Mouse (Mus musculus) T-cell, adult 2 months (primary cell): ENCODE results near the gene Fgf2.

ENCODE experiments used
- DNase-seq: peaks from one replicate; pipeline ENCODE4 v3.0.0; 2022; ENCODE audit warnings: low spot score

Gene Fgf2

DNA sequence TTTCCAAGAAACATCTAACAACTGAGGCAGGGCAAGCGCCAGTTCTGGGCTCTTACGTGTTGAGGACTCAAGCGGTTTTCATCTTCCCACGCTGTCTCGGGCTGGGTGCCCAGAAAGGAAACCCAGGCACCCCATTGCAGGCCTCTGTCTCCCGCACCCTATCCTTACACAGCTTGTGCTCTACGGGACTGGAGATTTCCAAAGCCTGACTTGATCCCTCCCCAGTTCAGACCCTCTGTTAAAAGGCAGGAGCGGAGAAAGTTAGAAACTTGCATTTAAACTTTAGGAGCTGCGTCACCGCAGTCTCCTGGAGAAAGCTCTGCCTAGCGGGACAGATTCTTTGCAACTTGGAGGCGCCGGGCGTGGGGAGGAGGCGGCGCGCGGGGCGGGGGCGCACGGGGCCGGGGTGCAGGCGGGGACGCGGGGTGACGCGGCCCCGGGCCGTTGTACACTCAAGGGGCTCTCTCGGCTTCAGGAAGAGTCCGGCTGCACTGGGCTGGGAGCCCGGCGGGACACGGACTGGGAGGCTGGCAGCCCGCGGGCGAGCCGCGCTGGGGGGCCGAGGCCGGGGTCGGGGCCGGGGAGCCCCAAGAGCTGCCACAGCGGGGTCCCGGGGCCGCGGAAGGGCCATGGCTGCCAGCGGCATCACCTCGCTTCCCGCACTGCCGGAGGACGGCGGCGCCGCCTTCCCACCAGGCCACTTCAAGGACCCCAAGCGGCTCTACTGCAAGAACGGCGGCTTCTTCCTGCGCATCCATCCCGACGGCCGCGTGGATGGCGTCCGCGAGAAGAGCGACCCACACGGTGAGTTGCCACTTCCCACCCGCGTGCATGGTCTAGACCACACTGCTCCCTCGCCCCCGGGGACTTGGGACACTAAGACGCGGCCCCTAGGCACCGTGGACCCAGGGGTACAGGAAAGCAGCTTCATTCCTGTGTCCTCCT is at the start of gene Fgf2:
TSS of gene Fgf2 (plus strand) at position 126 of the 945 bp plus-strand sequence.
- DNase-seq, result peak; percentile 37

DNA sequence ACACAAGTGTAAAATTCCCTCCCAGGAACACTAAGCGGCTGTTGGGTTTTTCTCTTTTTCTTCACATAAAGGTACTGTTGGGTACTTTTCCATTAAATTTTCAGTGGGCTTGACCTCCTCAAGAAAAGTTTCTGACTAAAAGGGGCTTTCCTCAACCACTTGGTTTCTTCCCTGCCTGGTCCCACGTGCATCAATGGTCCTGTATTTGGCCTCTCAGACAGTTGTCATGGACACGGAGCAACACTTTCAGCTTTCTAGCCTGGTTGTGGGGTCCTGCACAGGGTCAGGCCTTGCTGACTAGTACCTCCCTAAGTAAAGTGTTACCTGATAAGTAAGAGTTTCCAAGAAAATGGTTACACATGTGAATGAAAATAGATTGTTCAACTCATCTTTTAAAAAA is 48.7 kb upstream of the Fgf2 start:
- no peak for DNase-seq

DNA sequence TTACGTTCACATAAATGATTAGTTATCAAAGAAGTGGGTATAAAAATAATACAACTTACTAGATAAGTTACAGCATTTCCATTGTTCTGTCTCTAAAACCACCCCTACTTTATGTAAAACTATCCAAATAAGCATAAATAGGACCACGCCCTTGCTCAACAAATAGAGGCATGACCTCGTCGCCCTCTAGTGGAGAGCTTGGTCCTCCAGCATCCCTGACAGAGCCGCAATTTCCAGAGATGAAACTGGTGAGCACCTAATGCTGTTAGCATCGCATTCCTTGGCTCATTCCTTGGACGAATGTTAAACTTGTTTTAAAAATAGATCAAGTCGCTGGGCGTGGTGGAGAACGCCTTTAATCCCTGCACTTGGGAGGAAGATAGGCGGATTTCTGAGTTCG is 45.5 kb upstream of the Fgf2 start:
- DNase-seq, result peak; percentile 60

DNA sequence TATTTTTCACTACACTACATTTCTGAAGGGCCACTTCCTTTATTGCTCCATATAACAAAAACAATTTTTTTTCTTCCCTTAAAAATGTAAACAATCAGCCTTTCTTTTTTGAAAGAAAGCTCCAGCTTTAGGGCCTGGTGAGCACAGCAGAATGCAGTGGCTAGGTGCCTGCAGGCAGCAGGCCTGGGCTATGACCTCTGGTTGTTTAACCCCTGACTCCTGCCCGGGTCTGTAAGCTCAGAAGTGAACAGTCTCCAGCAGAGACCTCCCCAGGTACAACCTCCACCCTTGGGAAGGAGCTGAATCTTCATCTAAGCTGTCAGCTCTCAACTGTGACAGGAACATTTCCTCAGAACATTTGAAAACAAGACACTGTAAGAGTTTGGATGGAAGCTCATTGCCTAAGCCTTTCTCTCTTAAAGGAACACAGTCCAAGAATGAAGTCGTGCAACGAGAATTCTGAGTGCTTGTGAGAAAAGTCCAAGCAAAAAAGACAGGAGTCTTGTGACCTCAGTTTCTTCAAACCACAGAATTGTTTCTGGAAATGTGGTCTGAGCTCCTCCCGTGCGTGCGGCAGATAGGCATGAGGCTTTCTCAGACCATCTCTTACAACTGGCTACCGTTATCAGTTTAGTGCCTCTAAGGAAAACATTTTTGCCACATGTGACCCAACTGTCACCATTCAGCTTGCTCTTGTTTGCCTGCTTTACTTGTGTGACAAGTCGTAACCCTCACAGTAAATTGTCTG is 44.6 kb upstream of the Fgf2 start:
- DNase-seq, result no peak

DNA sequence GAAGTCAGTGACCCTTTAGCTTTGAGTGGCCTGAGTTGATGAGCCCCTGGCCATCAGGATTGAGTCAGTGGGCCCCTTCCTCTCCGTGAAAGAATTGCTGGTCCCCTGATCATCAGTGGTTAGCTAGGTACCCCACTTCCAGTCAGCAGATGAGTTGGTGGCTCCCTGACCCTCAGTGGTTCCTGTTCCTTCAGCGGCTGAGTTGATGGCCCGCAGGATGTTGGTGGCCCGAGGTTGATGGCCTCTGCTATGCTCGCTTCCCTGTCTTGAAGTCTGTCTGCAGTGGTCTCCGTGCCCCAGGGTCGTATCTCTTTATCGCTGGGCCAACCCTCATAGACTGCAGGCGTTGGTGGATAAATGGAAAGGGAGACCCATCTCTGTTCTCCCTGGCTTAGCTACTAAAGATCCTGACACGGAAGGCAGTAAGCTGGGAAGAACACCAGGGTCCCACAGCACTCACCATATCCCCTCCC is 36.2 kb upstream of the Fgf2 start:
- DNase-seq, result no peak

GRCm38 (mm10) chr3:37312370-37312941 is 35.7 kb upstream of the Fgf2 start, which contains the start of the genes Bbs12 and Cetn4:
TSS of gene Bbs12 (plus strand) at chr3:37312554.
TSS of gene Cetn4 (minus strand) at chr3:37312708.
- peak; percentile 91 for DNase-seq

- peak; percentile 41 for DNase-seq
Measured at GRCm38 (mm10) chr3:37313371-37313770, 34.8 kb upstream of the Fgf2 start.

- no peak for DNase-seq
Measured at GRCm38 (mm10) chr3:37316233-37316632, 31.9 kb upstream of the Fgf2 start.

DNA sequence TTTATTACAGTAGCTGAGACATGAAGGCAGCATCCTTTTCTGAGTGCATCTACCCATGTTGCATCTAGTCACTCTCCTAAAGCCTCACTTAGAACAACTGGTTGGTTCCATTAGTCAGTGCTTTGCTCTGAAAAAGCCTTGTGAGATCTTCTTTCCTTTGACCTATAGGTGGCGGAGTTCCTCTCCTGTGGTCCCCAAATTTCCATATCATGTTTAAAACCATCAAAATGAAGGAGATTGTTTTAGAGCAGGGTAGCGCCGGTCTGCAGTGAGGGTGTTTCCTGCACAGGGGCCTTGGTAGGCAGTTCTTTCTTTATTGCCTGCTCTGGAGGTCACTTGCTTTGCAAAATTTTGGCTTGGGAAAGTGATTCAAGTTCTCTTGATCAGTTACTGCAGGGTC is 23.8 kb upstream of the Fgf2 start:
- no peak for DNase-seq

- DNase-seq, result no peak
Measured at GRCm38 (mm10) chr3:37325317-37326112, 22.6 kb upstream of the Fgf2 start.

DNA sequence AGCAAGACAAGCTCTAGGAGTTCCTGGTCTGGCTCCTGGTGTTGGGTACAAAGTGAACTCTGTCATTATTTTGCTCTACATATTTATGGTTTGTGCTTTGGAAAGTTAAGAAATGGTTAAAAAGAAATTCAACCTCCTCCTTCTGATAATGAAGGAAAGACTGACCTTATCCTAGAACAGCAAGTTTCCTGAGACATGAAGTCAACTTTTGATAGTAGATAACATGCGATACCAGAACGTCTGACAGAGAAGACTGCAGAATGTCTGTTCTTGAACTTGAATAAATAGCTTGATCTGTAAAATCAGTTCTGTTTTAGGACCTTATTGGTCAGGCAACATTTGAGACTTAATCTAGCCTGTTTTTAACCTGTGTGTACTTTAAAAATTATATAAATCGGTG is 21.5 kb upstream of the Fgf2 start:
- no peak for DNase-seq

DNA sequence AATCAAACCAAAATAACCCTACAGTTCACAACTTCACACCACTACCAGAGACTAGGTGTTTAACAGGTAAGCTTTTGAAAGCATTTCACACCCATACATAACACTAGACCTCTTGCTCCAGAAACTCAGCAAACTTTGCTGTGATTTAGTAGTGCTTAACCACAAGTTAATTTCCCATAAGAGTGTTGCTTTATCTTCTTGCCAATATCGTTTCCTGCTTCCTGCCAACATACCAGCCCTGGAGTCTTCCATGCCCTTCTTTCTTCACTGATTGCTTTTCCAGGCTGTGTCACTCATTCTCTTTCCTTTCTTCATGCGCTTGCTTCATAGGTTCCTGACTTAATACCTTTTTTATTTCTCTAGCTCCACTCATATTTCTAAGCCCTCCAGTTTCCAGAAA is 19.7 kb upstream of the Fgf2 start:
- DNase-seq, result no peak

DNA sequence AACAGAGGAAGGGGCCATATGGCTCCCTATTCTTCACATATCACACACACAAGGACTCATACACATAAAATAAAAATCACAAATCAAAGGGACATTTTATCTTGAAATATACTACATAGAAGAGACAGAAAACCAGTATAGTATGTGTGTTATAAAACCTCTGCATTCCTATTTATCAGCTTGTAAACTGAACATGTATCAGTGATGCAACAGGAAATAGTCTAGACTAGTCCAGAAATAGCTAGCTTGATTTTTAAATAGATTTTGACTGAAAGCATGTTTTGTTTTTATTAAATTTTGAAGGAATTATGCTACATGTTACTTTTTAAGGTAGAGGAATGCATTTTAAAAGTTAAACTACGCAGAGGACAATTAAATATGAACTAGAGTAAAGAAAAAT is 18.2 kb upstream of the Fgf2 start:
- no peak for DNase-seq

DNA sequence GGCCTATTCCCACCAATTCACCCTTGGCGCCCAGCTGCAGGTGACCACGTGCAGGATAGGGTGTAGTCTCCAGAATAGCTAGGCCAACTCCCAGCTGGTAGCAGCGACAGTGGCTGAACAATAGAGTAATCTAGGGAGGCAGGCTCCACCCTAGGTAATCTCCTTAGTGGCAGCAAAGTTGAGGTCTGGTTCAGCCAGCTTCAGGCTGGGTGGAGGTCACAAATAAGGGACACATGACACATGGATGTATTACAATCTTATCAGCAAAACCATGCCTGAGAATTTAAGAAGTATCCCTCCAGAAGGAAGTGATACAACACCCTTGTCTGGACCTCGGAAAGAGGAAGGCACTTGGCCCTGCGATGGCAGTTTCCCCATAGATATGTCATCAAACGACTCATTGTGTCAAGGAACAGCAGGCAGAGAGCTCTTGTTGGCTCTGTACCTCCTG is 16.1 kb upstream of the Fgf2 start:
- DNase-seq, result no peak

DNA sequence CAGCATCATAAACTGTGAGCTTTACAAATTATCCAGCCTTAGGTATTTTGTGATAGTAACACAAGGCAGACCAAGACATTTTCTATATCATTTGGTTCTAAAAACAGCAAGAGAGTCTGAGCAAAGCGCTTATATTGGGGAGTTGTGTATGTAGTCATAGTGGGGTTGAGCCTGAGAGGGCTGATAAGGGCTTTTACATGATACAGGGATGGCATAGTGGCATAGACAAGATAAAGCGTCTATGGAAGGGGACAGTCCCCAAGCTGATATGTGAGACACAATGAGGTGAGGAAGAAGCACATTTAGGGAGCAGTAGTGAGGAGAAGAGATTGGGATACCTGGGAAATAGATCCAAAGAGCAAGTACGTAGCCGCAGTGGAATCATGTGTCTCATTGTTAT is 14.1 kb upstream of the Fgf2 start:
- no peak for DNase-seq

GRCm38 (mm10) chr3:37341110-37341509 is 7.0 kb upstream of the Fgf2 start:
- no peak for DNase-seq

DNA sequence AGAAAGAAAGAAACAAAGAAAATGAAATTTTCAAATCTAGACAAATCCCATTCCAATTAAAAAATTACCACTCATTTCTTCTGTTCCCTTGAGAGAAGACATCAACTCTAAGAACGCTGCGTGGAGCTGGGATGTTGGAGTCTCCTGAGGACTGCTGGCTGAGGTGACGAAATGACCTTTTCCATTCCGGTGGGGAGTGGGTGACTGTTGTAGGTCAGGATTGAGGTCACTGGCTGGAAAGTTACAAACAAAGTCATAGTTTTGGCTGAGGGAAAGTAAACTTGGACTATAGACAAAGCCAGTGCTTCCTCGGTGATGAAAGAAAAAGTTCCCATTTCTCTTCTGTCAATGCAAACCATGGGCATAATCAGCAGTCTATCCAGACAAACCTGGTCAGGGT is 5.3 kb upstream of the Fgf2 start:
- DNase-seq, result no peak

DNA sequence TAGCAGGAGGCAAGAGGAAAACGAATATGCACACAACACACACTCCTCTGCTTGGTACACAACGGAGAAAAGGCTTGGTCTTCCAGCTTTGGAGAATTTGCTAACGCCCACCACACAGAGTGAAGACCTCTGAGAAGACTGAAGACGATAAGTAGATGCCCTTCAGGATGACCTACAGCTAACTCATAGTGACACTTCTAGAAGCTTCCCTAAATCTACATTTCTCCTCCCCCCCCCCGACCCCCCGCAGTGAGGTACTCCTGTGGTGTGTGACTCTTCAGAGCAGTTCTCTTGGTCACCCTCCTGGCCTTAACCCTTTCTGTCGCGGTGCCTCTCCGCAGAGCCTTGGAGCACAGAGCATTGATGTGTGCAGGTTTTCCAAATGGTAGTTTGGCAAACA is 475 bp upstream of the Fgf2 start:
- no peak for DNase-seq

DNA sequence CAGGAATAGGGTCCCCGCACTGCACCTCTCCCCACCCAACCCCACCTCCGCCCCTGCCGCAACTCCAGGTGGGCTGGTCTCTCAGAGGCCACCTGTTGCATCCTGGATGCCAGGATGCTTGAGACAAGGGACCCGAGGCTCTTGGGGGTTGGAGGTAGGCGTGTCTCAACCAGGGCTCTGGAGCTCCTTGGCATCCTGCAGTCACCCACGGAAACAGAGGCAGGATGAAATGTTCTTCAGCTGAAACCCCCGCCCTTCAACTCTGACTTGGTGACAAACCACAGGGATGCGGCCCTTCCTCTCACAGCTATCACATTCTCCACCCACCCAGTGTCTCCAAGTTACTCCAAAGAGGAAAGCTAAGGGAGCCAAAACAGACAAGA is 1.0 kb downstream of the Fgf2 start:
- peak; percentile 4 for DNase-seq

DNA sequence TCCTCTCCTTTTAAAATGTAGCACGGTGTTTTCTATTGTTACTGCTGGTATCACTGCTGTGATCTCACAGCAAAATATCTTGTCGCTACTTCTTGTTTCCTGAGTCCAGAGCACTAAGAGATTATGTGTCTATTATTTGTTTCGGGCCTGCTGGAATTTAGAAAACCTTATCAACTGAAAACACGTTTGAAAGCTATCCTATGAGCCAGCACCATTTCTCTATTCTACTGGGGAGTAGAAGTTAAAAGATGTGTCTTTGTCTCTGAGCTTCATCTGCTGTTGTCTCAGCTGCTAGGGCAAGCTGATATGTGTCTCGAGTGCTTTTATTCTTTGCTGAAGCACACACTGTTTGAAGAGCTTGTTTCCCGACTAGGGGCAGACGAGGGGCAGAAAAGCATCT is 2.2 kb downstream of the Fgf2 start:
- DNase-seq, result no peak

GRCm38 (mm10) chr3:37353951-37354481 is 5.9 kb downstream of the Fgf2 start:
- no peak for DNase-seq
